Mouse (Mus musculus) kidney, postnatal 36 days (tissue): ENCODE measurements around the gene Sh3rf1.

Source experiments
- DNase-seq, 2 experiments: peaks; one replicate each; pipeline ENCODE4 v3.0.0; 2021 to 2022; ENCODE audit warnings: mixed read lengths in 2 of 2

Sh3rf1 gene

GRCm38 (mm10) chr8:61325014-61325715 is 101.5 kb downstream of the Sh3rf1 start:
- no peak for DNase-seq

DNA sequence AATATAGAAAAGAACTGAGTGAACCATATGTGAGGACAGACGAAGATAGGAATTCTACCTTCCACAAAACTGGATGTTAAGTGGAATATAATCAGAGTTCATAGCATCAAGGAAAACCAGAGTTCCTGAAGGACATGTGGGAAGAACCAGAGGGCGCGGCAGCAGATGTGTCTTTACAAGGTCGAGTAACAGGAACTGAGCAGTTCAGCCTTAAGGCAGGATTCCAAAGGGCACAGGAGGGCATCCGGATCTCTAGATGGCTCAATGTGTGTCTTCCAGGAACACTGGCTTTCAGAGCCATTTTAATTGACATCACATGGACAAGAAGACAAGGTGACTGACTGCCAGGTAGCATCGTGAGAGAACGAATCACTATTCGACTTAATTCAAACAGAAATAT is 102.6 kb downstream of the Sh3rf1 start:
- peak; percentile 50 to 63 for DNase-seq

DNA sequence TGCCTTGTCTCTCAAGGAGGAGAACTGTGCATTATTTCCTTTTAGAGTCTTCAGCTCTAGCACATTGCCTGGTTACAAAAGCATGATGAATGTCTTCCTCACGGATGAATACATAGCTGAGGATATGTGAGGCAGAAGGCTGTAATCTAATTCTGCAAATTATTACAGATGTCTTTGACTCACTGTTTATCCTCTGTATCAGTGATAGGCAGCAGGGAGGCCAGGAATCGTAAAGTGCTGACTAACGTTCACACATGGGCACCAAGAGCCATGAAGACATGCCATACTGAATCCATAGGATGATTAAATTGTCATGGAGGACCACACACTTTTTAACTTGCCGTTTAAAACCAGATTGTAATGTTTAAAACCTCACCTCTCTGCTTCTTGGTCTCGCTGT is 103.7 kb downstream of the Sh3rf1 start:
- no peak for DNase-seq

GRCm38 (mm10) chr8:61339629-61340028 is 116.0 kb downstream of the Sh3rf1 start:
- no peak for DNase-seq

DNA sequence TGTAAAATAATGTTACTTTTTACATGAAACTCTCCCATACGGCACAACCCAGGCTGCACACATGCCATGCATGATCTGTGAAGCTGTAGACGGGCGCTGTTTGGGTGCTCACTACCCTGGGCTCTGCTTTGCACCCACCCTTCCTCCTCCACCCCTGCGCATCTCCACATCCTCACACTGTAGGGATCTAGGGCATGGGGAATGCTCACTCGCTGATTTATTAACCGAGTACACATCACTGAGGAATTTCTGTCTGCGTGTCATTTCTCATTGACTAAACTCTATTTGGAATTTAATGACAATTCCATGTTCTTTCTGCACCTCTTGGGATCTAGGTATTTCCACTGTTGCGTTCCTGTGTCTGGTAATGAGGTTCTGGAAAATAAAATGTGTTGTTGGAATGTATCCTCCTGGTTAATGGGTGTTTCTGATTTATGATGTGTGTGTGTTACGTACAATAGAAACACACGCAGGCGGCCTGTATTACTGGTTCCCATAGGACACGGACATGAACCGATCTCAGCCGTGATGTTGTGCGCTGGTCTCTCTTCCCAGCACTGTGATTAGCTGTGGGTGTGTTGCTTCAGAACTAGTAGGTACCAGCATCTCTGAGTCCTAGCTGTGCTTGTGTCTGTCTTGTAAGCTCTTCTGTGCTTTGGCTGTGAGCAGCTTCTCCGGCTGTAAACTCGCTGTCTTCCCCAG is 116.8 kb downstream of the Sh3rf1 start:
- DNase-seq, result no peak

- peak in 1 of 2 experiments; percentile 20 for DNase-seq
Measured at GRCm38 (mm10) chr8:61341587-61342441, 118.1 kb downstream of the Sh3rf1 start.

- DNase-seq, result no peak
Measured at GRCm38 (mm10) chr8:61342473-61343026, 118.9 kb downstream of the Sh3rf1 start.

DNA sequence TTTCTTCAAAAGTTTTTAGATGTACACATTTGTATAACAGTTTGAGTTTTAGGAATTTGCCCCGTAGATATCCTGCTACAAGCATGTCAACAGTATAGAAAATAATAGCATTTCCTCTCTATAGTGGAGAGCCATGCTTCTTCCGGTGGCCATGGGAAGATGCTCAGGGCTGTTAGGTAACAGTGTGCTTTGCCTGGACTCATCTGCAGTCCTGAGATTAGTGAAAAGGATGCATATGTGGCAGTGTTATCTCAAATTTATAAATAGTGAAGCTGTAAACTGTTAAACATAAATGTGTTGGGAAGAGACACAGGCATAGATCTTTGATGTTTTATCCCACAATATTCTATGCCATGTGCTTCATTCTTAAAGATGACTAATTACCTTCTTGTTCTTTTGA is 120.8 kb downstream of the Sh3rf1 start:
- DNase-seq, result no peak

GRCm38 (mm10) chr8:61346941-61347340 is 123.3 kb downstream of the Sh3rf1 start:
- DNase-seq, result no peak

DNA sequence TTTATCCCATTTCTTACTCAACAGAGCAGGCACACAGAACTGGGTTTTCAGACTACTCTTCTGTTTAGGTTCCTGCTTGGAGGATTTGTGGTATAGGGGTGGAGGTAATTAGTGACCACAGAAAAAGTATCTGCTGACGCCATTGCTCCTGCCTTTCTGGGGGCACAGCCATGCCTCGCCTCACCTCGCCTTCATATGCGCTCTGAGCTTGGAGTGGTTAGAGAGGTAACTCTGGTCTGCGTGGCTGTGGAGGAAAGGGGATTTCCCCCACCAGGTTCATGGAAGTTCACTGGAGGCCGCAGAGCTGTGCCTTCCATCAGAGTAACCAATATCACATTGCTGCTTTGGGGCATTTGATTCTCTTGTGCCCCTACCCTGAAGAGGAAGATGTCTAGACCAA is 123.9 kb downstream of the Sh3rf1 start:
- no peak for DNase-seq

- DNase-seq, result no peak
Measured at GRCm38 (mm10) chr8:61348029-61348428, 124.4 kb downstream of the Sh3rf1 start.

- DNase-seq, result no peak
Measured at GRCm38 (mm10) chr8:61348518-61348917, 124.8 kb downstream of the Sh3rf1 start.

- DNase-seq, result no peak
Measured at GRCm38 (mm10) chr8:61350443-61350842, 126.8 kb downstream of the Sh3rf1 start.

- DNase-seq, result no peak
Measured at GRCm38 (mm10) chr8:61351638-61352037, 128.0 kb downstream of the Sh3rf1 start.

GRCm38 (mm10) chr8:61355503-61355902 is 131.8 kb downstream of the Sh3rf1 start:
- DNase-seq, result no peak

DNA sequence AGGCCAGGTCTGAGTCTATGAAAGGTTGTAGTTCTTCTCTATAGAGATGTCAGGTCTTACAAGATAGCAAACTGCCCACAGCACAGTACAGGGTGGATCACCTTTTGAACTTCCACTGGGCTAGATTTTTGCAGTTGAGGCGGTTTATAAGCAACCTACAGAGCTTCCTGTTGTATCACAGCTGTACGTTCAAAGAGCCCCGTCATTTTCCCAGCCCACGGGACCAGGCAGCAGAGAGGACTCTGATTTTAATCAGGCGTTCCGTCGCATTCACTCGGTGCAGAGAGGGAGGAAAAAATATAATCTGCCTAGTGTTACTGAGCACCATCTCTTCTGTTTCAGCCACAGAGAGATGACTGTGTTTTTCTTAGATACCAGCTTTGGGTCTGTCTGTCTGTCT is 135.3 kb downstream of the Sh3rf1 start:
- no peak for DNase-seq

GRCm38 (mm10) chr8:61359851-61360272 is 136.2 kb downstream of the Sh3rf1 start:
- peak; percentile 81 to 92 for DNase-seq

DNA sequence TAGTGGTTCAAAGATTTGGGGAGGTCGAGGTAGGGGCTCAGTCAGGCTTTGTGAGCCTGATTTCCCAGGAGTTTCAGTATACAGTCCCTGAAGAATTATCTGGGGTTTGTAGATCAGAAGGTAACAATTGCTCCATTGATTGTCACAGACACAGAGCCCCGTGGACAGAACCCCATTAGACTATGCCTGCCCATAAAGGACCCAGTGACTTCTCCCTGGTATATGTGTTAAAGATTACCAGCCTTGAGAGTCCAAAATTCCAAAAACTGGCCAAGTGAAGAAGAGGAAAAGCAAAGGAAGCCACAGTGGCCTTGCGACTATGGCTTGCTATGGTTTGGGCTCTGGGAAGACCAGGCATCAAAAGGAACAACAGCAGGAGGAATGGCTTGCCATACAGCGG is 136.7 kb downstream of the Sh3rf1 start:
- DNase-seq, result peak; percentile 39 to 68

GRCm38 (mm10) chr8:61361476-61361875 is 137.8 kb downstream of the Sh3rf1 start:
- DNase-seq, result no peak

GRCm38 (mm10) chr8:61362301-61362913 is 138.7 kb downstream of the Sh3rf1 start:
- no peak for DNase-seq

DNA sequence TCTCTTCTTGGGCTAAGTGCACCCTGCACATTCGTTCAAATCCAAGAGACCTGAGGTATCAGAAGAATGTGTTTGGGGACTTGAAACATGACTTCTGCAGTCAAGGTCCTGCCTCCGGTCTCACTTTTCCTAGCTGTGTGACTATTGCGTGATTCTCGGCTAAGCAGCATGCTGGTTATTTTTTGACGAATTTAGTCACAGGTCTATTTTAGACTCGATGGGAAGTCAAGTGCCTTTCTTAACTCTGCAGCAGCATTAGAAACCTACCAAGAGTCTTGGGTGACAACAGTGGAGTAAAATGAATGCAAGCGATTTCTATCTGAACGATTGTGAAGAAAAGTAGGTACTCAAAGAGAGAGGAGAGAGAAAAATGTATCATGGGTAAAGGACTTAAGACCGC is 149.6 kb downstream of the Sh3rf1 start:
- no peak for DNase-seq

- DNase-seq, result no peak
Measured at GRCm38 (mm10) chr8:61374059-61374755, 150.5 kb downstream of the Sh3rf1 start.
